Mouse (Mus musculus) spleen, adult 2 months (tissue): ENCODE results near the gene Tle3.

Experiments used
- CTCF ChIP-seq: fragments of 200-500 bp; IDR thresholded peaks from 2 replicates; pipeline ENCODE4 v1.5.1; 2011; ENCODE audit warnings: mild to moderate bottlenecking, inconsistent platforms; ENCODE audit not compliant: insufficient read depth, insufficient read length, insufficient replicate concordance; ENCODE audit errors: extremely low read depth
- POLR2A ChIP-seq: fragments of 200-500 bp; IDR thresholded peaks from 2 replicates; pipeline ENCODE4 v1.6.1; 2011; ENCODE audit warnings: low read depth, low read length, inconsistent platforms

DNA sequence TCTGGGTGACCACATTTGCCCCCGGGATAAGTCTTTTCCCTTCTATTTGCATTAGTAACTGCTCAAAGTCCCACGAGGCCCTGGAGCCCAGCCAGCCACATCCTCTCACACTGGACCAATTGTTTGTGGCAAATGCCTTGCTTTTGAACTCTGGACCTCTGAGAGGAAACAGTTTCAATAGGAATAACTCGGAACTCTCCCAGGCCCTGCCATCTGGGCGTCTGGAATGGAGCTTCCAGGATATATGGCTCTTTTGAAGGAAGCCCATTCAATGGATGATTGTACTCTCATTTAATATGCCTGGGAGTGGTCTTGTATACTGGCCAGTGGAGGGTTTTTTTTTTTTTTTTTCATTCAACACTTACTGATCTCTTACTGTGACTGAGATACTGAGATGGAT lies 21.0 kb upstream of the Tle3 start:
- TF ChIP-seq POLR2A (no peak), CTCF (no peak)
